Mouse (Mus musculus) cerebellum, adult 9-11 months (tissue): ENCODE results near the gene Spib.

Experiments used
- DNase-seq: peaks from one replicate; pipeline ENCODE4 v3.0.0; 2022

Gene Spib

GRCm38 (mm10) chr7:44524502-44524901 is 7.4 kb downstream of the Spib start, which contains the start of gene Mybpc2:
Gene Mybpc2, minus strand, starts transcription at chr7:44524656.
- DNase-seq, result peak; percentile 37

- DNase-seq, result no peak
Observed at GRCm38 (mm10) chr7:44523056-44523455, 8.8 kb downstream of the Spib start.

- peak; percentile 62 for DNase-seq
Observed at GRCm38 (mm10) chr7:44521710-44522109, 10.2 kb downstream of the Spib start.

- DNase-seq, result no peak
Observed at GRCm38 (mm10) chr7:44520990-44521389, 10.9 kb downstream of the Spib start.

GRCm38 (mm10) chr7:44519240-44519913 is 12.5 kb downstream of the Spib start:
- DNase-seq, result no peak

- no peak for DNase-seq
Observed at GRCm38 (mm10) chr7:44507491-44507890, 24.4 kb downstream of the Spib start.

- DNase-seq, result peak; percentile 69
Observed at GRCm38 (mm10) chr7:44501563-44502115, 30.2 kb downstream of the Spib start.

- DNase-seq, result peak; percentile 33
Observed at GRCm38 (mm10) chr7:44500046-44500445, 31.8 kb downstream of the Spib start.

- DNase-seq, result peak; percentile 29
Observed at GRCm38 (mm10) chr7:44498922-44499321, 32.9 kb downstream of the Spib start.

- peak; percentile 67 for DNase-seq
Observed at GRCm38 (mm10) chr7:44497361-44498055, 34.4 kb downstream of the Spib start.

GRCm38 (mm10) chr7:44496771-44497109 is 35.1 kb downstream of the Spib start:
- no peak for DNase-seq

GRCm38 (mm10) chr7:44495992-44496770 is 35.7 kb downstream of the Spib start, which contains the start of the genes Emc10 and Fam71e1:
Gene Emc10, minus strand, starts transcription at chr7:44496529.
Gene Fam71e1, plus strand, starts transcription at chr7:44496581.
- peak; percentile 99 for DNase-seq

- peak; percentile 63 for DNase-seq
Observed at GRCm38 (mm10) chr7:44495086-44495485, 36.8 kb downstream of the Spib start.

- DNase-seq, result peak; percentile 54
Observed at GRCm38 (mm10) chr7:44494681-44495080, 37.2 kb downstream of the Spib start.

GRCm38 (mm10) chr7:44492166-44492826 is 39.6 kb downstream of the Spib start:
- DNase-seq, result no peak

GRCm38 (mm10) chr7:44491391-44491790 is 40.5 kb downstream of the Spib start:
- DNase-seq, result peak; percentile 35

- peak; percentile 34 for DNase-seq
Observed at GRCm38 (mm10) chr7:44490281-44490680, 41.6 kb downstream of the Spib start.

GRCm38 (mm10) chr7:44488545-44488944 is 43.3 kb downstream of the Spib start:
- peak; percentile 38 for DNase-seq

GRCm38 (mm10) chr7:44487936-44488335 is 43.9 kb downstream of the Spib start:
- no peak for DNase-seq

- peak; percentile 33 for DNase-seq
Observed at GRCm38 (mm10) chr7:44486927-44487575, 44.8 kb downstream of the Spib start.

- DNase-seq, result no peak
Observed at GRCm38 (mm10) chr7:44485572-44486195, 46.2 kb downstream of the Spib start.
